Mouse (Mus musculus) B cell, adult 2 months (primary cell): ENCODE measurements around the gene Ric3.

Experiments
- DNase-seq, 2 experiments: peaks; one replicate each; pipeline ENCODE4 v3.0.0; 2022

Ric3 gene

GRCm38 (mm10) chr7:109039445-109039844 lies 43.7 kb downstream of the Ric3 start:
- no peak for DNase-seq

- no peak for DNase-seq
Observed at GRCm38 (mm10) chr7:109038987-109039386, 44.1 kb downstream of the Ric3 start.

DNA sequence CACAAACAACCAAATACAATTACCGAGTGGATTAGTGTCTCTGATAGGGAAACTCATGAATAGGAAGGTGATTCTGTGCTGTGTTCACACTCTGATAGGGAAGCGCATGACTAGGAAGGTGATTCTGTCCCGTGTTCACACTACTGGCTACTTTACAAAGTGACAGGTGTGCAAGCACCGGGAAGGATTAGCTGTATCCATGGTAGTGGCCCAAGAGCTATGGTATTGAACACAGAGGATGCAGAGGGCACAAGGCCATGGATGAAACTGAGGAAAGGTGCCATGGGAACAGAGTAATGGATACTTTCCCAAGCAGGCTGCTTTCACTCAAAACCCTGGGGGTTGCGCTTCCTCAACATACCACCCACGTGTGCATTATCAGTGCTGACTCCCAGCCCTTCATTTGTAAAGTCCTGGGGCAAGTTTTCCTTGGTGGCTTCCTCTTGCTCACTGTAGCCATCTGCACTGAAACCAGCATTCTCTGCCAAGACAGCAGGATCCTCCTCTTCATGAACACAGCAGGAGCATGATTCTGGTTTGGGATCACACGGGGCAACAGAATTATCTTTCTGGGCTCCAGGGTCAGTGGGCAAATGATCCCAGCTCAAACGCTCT lies 44.9 kb downstream of the Ric3 start:
- DNase-seq = no peak

DNA sequence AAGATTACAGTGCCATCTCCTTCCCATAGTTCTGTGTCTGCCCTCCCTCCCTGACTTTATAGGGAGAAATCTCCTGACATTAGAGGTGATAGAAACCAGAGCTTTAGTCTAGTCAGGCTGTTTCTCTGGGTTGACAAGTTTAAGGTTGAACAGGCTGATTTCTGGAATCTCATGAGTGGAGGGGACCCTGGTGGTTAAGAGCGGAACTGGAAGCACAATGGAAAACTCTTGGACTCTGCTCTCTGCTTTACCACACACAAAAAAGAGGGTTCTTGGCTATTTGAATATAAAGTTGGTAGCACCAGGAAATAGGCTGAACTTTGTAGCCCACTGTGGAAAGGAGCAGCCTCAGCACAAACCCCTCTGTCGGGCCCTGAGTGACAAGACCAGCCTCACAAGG lies 51.1 kb downstream of the Ric3 start:
- DNase-seq = no peak

- no peak for DNase-seq
Observed at GRCm38 (mm10) chr7:109031331-109031730, 51.8 kb downstream of the Ric3 start.

- DNase-seq = no peak
Observed at GRCm38 (mm10) chr7:109029961-109030465, 53.1 kb downstream of the Ric3 start.

DNA sequence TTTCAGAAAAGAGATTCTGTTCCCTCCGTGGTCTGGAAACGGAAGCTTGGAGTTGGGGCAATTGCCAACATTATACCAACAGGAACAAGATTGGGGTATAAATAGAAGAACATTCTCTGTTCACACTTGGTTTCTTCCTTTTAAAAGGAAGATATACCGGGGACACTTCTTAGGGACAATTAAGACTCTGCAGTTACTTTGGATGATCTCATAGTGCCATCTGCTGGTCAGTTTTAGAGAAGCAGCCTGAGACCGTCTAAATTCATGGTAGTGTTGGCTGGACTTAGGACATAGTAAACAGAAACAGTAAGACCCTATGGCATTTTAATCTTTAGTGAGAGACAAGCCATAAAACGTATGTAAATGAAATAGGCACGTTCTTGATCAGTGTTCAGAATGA lies 54.9 kb downstream of the Ric3 start:
- peak; percentile 46 to 48 for DNase-seq

DNA sequence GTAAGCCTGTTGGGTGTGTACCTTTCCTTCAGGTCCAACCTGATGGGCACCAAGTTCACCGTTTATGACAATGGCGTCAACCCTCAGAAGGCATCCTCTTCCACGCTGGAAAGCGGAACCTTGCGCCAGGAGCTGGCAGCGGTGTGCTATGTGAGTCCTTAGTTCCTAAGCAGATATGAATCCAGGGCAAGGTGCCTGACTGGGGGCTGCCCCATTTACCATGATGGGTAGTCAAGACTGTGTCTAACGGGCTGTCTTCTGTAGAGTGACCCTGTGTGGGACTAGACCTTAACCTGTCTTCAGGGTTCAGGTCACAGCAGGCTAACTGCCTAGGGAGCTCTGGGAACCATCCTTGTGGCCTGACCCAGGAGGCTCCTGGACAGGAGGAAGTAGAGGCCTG lies 55.4 kb downstream of the Ric3 start:
- DNase-seq = no peak

DNA sequence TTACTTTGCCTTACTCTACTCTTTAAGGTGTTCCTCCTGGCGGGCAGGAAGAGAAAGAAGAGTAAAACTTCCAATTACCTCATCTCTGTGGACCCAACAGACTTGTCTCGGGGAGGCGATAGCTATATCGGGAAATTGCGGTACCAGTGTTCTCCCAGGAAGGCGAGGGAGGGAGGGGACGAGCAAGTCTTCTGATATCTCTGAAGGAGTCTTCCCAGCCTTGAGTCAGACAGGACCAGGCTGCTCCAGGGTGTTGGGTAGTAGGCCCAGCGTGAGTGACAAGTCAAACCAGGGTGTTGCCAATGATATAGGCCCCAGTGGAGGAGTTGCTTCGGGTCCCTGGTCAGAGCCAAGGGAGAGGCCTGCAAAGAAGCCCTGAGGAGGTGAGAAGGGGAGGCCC lies 56.2 kb downstream of the Ric3 start:
- DNase-seq = no peak

- DNase-seq = no peak
Observed at GRCm38 (mm10) chr7:109025743-109026142, 57.4 kb downstream of the Ric3 start.

DNA sequence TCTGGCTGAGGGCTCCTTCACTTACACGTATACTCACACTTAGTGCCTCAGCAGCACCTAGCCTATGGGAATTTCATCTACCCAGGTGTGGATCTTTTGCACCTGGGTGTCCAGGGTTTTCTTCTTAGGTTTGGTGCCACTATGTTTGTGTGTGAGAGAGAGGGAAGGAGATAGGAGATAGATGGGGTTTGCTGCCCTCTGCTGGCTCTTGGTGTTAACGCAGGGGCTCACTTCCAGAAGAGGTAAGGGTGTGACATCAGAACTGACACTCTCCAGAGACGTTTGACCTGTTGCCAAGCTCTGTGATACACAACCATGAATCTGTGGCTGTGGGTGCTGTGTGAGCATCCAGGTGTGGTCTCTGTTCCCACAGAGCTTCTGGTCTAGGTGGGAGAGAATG lies 61.7 kb downstream of the Ric3 start:
- peak; percentile 54 to 55 for DNase-seq

DNA sequence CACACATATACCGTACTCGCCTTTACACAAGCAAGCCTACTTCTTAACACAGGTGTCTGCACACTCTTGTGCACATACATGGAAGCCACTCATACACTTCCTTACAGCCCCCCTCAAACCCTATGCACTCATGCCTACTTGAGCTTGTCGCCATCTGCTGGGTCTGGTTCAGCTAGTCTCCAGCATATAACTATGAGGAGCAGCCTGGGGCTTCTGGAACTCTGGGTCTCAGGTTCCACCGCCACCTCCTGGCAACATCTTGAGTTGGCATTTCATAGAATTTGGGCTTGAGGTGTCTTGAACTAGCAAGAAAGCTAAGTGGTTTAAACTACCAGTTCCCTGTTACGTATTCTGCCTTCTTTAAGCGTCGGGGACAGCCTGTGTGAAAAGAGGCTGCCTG lies 63.9 kb downstream of the Ric3 start:
- no peak for DNase-seq

DNA sequence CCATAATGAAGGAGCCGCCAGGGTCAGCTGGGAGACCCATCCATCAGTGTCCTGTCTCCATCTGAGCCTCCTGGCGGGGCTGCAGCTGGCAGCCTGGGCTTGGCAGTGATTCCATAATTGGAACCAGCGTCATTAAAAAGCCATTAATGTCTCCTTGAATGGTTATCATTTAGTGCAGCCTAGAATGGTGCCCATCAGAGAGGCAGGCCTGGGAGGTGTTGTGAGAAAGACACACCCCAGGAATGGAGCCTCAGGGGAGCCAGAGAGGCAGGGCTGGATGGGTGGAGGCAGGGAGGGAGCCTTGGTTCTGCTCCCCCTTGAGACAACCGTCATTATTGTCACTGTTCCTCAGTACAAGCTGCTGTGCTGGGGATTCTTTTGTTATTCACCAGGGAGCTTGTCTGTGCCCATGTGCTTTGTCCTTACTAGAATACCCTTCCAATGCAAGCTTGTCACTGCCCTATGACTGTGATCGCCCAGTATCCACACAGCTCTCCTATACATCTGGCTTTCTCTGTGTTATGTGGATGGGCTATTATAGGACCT lies 66.7 kb downstream of the Ric3 start:
- DNase-seq = no peak

DNA sequence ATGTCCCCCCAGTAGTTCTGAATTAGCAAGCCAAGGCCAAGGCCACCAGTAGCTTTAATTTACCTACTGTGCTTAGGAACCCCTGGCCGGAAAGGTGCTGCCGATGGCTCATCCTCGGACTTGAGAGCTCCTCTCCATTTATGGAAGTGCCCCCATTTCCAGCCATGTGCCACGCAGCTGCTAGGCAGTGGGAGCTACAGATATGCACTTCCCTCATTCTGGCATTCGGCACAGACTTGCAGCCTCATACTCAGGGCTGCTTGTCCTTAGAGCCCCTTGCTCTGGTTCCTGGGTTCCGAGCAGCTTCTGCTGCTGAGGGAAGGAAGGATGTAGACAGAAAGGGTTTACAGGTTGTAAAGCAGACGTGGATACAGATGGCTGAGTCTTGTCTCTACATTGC lies 68.3 kb downstream of the Ric3 start:
- no peak for DNase-seq

DNA sequence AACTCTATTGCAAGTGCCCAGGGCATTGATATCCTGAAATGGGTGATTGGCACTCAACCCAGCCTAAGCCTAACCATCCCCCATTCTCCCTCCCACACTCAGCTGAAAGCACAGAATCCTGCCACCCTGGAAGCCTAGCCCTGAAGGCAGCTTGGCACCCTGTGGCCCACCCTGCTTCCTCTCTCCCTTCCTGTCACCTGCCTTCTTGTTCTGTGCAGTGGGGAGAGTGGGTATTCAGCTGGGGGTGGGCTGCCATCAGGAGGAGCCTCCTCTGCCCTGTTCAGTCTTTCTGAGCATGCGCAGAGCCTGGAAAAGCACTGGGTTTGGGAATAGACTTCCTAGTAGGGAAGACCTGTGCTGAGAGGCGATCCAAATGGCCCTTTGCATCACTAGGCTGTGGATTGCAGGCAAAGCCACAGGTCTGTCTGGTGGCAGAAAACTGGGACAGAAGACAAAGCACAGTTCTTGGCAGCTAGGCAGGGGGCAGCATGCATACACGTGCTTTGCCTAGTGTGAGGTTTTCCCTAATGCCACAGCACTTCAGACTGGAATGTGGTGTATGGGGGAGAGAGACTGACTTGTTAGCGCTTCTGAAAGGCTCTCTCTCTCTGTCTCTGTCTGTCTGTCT lies 70.0 kb downstream of the Ric3 start:
- no peak for DNase-seq

DNA sequence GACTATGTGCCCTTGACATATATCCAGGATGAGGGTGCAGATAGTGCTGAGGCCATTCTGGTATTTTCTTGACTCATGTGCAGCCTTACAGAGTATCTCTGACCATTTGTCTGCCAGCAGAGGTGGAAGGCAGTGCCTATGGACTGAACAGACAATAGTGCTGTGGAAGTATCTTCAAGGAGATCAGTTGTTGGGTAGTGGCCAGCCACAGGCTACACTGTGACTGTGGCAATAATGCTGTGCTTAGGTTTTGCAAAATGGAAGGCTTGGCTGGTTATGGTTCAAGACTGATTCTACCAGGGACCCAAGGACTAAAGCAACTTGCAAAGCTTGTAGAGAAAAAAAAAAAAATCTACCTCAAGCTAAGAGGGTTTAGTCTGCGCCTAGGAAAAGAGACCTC lies 70.6 kb downstream of the Ric3 start:
- no peak for DNase-seq

DNA sequence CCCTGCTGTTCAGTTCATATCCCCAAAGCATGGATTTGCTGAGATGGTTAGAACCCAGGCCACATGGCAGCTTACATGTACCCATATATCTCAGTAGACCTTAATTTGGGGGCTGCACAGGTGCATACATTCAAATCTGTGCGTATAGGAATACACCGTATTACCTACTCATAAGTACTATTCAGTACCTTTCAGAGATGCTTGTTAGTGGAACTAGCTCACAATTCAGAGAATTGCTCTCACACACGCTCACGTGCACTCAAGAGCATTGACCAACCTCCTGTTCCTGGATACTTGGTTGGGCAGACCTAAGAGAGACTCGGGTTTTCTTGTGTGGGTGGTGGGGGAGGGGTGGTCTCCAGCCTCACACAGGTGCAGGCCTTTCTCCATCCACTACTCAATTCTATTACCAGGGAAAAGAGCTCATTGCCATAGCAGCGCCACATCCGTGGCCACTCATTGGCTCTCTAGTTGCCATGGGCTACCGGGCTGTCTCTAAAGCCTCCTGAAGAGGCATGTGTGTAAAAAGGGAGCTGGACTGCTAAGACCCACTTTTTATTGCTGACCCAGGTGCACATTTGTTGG lies 71.4 kb downstream of the Ric3 start:
- no peak for DNase-seq

- no peak for DNase-seq
Observed at GRCm38 (mm10) chr7:109010720-109011595, 72.2 kb downstream of the Ric3 start.

DNA sequence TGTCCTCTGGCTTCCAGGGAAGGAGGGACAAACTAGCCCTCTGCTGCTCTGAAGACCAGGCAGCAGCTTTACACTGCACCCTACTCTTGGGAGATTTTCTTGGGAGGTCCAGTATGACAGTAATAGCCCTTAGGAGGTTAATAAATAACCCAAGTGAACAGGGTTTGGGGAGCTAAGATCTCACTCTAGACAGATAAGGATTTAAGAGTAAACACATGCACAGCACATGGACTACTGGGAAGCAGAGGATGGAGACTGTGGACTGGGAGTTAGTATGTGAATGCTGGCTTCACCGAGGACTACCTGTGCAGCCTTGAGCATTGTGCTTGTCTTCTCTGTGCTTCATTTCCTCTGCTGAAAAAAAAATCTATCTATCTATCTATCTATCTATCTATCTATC lies 73.9 kb downstream of the Ric3 start:
- DNase-seq = no peak

- DNase-seq = no peak
Observed at GRCm38 (mm10) chr7:109003653-109004052, 79.5 kb downstream of the Ric3 start.

- no peak for DNase-seq
Observed at GRCm38 (mm10) chr7:109001971-109002370, 81.2 kb downstream of the Ric3 start.

GRCm38 (mm10) chr7:109000315-109000954 lies 82.7 kb downstream of the Ric3 start:
- DNase-seq = peak; percentile 19

GRCm38 (mm10) chr7:108996156-108996555 lies 87.0 kb downstream of the Ric3 start:
- no peak for DNase-seq
